Mouse (Mus musculus): ENCODE measurements around the gene Igsf23. TPM values are rescaled to one million over a fixed set of nuclear protein-coding genes. Genes with fewer than 3 reads are reported as not detected.
"Not testable (repeated sequence)": the region's sequence is repeated elsewhere in the genome, so short reads cannot be mapped to it uniquely, and the experiment has no call there.

Igsf23 gene
- not detected for total RNA-seq (2022)

DNA sequence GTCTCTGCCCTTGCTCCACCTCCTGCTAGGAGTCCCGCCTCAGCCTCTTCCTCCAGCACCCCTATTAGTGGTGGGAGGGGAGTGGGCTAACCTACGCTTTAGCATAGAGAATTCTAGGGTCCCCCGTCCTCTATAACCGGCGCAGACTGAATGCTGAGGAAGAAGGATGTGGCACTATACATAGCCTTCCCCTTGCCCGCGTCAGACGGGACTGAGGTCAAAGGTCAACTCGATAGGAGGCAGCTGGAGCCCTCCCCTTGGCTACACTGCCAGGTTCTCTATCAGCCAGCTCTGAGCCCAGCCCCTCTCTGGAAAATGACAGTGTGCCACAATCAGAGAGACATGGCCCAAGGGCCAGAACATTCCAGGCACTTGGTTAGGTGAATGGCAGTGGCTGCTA is at the start of gene Igsf23:
TSS of gene Igsf23 (minus strand) at position 168 of the 400 bp plus-strand sequence.
- DNase-seq (ENCODE audit: low spot score in 2 of 2): no peak

GRCm38 (mm10) chr7:19996721-19997120 is 46.2 kb upstream of the Igsf23 start:
- not testable (repeated sequence) for DNase-seq (ENCODE audit: low spot score in 2 of 2)

DNA sequence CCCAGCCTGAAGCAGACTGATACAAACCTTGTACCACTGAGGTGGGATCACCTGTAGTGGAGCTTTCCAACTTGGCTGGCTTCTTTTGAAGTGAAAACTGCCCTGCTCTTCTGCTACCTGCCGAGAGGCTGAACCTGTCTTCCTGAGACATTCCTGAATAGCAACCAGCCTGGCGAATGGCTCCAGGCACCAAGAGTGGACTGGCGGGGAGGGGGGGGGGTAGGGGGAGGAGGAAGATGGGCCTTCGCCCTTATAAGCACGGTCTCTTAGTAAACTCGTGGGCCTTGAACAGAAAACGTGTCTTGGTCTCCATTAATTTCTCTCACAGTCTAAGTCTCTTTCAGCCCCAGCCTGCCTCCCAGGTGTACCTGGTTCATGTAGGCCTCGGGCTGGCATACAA is 40.6 kb upstream of the Igsf23 start, which contains the start of gene Nlrp9b:
TSS of gene Nlrp9b (plus strand) at position 301 of the 400 bp plus-strand sequence.
- DNase-seq (ENCODE audit: low spot score in 2 of 2): not testable (repeated sequence)

DNA sequence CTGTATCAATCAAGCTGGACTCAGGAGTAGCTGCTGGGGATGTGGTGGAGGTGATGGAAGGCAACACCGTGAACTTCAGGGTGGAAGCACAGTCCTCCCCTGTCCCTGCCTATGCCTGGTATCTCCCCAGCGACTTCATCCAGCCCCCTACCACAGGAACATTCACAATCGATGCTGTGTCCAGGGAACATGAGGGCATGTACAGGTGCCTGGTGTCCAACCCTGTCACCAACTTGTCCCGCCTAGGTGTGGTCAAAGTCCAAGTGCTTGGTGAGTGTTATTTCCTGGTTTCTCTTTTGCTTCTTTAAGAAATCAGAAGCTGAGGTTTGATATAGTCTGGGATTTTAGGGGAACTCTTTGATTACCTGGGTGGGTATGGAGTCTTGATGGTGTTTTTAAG is 21.0 kb upstream of the Igsf23 start:
- DNase-seq (ENCODE audit: low spot score in 2 of 2): no peak

DNA sequence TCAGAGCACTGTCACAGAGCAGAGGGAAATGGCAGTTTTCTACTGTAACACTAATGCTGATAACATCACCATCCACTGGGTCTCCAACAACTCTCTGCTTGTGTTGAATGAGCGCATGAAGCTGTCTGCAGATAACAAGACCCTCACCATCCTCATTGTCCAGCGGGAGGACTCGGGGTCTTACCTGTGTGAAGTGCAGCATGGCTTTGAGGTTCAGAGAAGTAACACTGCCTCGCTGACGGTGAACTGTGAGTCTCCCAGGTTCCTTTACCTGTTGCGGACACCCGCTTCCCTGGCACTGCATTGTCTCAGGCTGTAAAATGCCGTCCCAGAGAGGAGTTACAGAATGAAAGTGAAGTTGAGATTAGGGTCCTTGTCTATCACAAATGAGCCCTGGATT is 19.6 kb upstream of the Igsf23 start:
- DNase-seq (ENCODE audit: low spot score in 2 of 2): no peak

DNA sequence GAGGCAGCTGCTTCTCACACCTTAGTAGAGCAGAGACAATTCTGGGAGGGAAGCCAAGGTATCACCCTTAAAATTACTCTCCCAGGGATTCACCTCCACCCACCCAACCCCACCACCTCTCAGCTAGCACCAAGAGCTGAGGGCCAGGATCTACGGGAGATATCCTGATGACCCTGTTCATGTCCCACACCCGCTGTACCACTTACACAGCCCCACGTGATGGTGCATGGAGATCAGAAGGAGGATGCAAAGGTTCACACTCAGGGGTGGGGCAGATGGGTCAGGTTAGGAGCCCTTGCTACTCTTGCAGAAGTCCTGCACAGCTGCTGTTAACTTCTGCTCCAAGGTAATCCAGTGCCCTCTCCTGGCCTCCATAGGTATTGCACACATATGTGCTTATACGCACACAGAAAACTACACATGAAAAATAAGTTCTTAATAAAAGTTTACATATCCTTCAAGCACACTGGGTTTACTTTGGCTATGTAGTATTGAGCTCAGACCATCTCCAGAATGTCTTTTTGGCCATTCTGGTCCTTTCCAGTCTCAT is 19.1 kb upstream of the Igsf23 start:
- DNase-seq (ENCODE audit: low spot score in 2 of 2): no peak

- no peak for DNase-seq (ENCODE audit: low spot score in 2 of 2)
Observed at GRCm38 (mm10) chr7:19969106-19969505, 18.6 kb upstream of the Igsf23 start.

- DNase-seq (ENCODE audit: low spot score in 2 of 2): no peak
Observed at GRCm38 (mm10) chr7:19964985-19965579, 14.5 kb upstream of the Igsf23 start, which contains the start of gene Ceacam20. Gene Ceacam20, plus strand, starts transcription at chr7:19965412.

DNA sequence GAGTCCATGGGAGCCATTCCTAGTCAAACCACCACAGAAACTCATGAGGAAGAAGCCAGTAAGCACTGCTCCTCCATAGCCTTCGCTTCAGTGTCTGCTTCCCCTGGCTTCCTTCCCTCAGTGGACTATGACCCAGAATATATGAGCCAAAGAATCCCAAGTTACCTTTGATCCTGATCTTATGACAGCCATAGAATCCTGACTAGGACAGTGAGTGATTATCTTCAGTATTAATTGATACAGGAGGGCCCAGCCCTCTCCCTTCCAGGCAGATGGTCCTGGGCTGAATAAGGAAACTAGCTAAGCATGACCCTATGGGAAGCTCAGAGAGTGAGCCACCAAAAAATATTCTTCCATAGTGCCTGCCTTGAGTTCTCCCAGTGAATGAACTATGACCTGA is 11.9 kb upstream of the Igsf23 start:
- no peak for DNase-seq (ENCODE audit: low spot score in 2 of 2)

DNA sequence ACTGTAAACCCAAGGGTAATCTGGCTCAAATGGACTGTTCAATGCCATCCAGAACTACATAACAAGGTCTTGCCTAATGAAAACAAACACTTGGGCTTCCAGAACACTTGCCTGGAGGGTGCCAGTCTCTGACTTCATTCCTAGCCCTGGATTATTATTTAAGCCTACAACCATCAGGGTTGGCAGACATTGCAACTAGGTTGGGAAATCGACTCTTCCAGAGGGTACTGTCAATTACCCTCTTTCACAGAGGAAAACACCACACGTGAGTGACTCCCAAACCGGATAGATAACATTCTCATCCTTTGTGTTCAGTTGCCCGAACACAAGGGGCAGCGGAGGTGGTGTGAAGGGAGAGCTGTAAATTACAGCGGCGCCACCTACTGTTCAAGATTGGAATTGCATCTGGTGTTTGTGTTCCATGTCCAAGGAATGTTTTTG is 5.8 kb upstream of the Igsf23 start:
- peak; percentile 78 to 85 for DNase-seq (ENCODE audit: low spot score in 2 of 2)

DNA sequence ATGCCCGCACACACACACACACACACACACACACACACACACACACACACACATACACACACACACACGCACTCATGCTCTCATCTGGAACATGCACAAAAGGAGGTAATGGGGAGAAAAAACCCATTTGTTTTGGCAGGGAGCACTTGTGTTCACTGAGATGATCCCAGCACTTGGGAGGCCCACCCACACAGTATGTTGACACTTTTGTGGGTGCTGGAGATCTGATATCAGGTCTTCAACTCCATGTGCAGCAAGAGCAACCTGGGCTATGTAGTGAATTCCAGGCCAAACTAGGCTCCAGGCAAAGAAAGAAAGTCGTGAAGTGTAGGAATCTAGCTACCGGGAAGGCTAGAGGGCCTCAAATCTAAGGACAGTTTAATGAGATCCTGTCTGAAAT is 5.3 kb upstream of the Igsf23 start:
- no peak for DNase-seq (ENCODE audit: low spot score in 2 of 2)

- DNase-seq (ENCODE audit: low spot score in 2 of 2): no peak
Observed at GRCm38 (mm10) chr7:19953054-19953453, 2.5 kb upstream of the Igsf23 start.

DNA sequence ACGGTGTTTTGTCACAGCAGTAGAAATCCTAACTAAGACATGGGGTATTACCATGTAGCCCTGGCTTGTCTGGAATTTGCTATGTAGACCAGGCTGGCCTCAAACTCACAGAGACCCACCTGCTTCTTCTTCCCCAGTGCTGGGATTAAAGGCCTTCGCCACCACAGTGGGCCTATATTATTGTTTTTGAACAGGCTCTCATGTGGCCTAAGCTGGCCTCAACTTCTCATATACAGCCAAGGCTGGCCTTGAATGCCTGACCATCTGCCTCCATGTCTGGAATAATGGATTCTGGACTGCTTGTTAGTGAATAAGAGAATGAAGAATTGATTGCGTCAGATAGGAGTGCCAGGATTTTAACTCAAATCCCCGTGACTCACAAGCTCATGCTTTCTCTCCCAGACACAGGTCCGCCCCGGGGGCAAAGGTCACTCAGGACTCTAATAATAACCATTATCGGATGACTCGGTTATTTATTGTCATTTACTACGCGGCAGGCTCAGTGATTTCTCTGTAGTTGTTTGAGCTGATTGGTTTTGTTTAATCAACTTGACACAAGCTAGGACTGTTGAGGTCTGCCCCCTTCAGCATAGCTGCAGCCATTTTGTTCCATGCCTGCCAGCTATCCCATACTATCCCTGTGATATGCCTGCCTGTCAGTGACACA is 1.9 kb upstream of the Igsf23 start:
- no peak for DNase-seq (ENCODE audit: low spot score in 2 of 2)

DNA sequence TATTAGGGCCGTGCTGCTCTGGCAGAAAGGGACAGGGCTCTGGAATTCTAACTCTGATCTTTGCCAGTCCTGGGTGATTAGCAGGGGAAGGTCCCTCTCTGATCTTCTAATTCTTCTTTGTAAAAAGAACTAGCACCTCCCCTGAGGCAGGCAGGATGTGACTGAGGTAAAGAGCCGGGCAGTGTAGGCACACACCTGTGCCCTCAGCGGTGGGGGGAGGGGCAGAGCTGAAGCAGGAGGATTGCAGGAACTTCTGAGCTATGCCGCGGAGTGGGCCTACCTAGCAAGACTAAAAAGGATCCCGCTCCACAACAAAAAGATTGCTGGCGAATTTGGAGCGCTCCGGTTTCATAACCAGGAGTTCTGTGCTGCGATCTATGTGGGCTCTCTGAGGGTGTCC is 560 bp downstream of the Igsf23 start:
- no peak for DNase-seq (ENCODE audit: low spot score in 2 of 2)

DNA sequence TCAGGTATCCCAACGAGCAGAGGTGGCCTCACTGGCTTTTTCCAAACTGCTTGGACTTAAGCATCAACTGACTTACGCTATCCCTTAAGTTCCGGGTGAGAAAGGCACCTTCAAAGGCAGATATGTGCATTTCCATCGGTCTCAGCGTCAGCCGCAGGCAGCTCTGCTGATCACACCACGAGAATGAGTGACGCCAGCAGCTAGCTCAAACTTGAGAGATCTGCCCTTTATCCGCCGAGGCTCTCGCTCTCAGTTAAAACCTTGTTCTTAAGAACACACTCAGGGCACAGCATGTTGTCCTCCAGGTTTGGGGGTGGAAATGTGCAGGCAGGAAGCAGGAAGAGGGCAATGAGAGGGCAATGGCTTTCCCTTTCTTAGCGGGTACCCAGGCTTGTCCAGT is 1.6 kb downstream of the Igsf23 start:
- DNase-seq (ENCODE audit: low spot score in 2 of 2): no peak

DNA sequence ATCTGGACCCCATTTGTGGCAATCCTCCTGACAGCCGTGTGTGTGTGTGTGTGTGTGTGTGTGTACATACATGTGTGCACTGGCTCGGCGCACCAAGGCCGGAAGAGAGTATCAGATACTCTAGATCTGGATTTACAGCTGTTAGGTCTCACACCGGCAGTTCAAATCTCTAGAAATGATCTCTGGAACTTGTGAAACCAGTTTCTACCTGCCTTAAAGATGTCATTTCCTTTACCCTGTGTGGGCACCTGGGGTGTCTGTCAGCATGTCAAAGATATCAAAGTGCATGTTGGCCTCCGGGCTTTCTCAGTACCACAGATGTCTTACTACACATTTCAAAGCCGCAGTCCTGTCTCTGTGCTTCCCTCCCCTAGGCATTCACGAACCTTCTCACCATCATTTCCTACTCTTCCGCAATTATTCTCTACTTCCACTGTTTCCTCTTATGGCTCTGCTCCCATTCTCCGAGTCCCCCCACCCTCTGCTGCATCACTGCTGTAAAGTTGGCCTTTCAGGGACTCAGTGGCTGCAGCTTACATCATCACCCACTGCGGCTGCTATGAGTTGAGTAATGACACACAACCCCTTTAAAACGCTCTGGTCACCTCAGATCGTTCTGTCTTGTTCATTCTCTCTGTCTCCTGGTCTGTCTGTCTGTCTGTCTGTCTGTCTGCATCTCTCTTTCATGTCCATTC is 4.6 kb downstream of the Igsf23 start:
- no peak for DNase-seq (ENCODE audit: low spot score in 2 of 2)

DNA sequence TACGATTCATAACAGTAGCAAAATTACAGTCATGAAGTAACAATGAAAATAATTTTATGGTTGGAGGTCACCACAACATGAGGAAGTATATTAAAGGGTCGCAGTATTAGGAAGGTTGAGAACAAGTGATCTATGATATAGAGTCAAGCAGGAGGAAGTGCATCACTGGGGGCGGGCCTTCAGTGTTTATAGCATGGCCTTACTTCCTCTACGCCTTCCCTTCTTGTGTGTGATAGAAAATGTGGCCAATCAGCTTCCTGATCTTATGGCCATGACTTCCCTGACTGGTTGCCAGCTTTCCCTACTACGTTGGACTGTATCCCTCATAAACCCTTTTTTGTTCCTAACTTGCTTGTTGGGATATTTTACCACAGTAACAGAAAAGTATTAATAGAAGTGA is 5.4 kb downstream of the Igsf23 start:
- no peak for DNase-seq (ENCODE audit: low spot score in 2 of 2)

GRCm38 (mm10) chr7:19944709-19945108 is 5.8 kb downstream of the Igsf23 start:
- DNase-seq (ENCODE audit: low spot score in 2 of 2): no peak

- DNase-seq (ENCODE audit: low spot score in 2 of 2): no peak
Observed at GRCm38 (mm10) chr7:19940256-19940655, 10.3 kb downstream of the Igsf23 start.

DNA sequence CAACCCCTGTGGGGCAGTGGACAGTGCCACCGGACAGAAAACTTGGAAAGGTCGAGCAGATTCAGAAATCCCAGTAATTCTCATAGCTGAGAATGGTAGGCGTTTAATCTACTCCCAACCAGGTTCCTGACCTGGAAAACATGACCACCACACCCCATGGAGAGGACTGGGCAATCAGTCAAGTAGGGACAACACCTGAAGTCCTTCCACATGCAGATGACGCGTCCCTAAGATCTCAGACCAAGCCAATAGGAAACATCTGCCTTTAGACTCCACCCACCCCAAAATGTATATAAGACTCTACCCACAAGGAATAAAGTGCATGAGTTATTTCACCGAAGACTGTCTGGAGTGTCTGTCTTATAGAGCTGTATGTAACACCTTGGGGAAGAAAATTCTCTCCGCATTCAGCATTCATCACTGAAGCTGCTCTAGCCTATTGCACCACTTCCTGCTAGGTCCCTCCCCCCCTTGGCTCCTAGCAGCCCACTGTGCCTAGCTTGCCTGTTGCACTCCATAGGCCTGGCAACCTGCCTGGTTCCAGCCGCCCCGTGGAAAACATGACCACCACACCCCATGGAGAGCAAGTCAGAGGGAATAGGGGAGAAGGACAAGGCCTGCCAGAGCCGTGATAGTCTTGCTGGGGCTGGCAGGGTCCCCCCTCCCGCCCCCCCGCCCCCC is 10.9 kb downstream of the Igsf23 start:
- peak; percentile 64 to 72 for DNase-seq (ENCODE audit: low spot score in 2 of 2)

- DNase-seq (ENCODE audit: low spot score in 2 of 2): no peak
Observed at GRCm38 (mm10) chr7:19937229-19937821, 13.2 kb downstream of the Igsf23 start.
